Mouse (Mus musculus) layer of hippocampus, adult 9-10 months (tissue): Measurements from ENCODE around the gene 2700049A03Rik.
"Not testable (repeated sequence)": the region's sequence is repeated elsewhere in the genome, so short reads cannot be mapped to it uniquely, and the experiment has no call there.

ENCODE experiments used
- DNase-seq: peaks from one replicate; pipeline ENCODE4 v3.0.0; 2022; ENCODE audit warnings: low spot score

Gene 2700049A03Rik

DNA sequence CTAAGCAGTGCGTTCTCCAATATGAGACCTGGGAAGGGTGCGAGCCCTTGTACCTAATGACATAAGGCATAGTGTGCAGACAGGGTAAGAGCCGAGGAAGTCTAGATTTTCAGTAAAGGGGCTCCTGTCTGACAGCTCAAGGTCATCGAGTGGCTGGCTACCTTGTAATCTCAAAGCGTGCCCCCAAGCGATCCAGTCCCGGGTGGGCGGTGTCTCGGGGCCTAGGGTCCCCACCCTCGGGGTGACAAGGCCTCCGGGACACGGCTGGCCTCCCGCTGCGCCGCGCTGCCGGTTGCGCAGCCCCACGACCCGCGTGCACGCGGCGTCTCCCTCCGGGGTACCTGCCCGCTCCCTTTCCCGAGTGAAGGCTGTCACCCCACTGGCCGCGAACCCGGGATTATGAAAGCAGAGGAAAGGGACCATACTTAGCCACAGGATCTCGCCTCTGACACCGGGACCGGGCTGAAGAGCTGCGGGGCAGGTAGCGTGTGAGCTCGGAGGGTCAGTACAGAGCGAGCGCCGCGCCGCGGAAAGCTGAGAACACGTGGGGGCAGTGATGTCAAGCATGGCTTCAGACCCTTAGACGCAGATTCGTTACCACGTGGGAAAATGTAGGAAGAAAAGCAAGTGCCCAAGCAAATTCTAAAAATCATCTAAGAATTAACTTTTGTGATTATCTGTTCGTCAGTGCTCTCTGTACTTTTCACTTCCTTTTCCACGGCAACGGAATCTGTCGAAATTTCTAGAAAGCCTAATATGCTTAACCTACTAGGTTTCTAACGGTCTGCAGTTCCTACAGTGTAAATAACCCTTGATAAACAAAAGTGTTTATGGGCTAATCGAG is at the start of gene 2700049A03Rik, which contains the start of gene Timm9:
Gene 2700049A03Rik, plus strand, starts transcription at position 719 of the 844 bp plus-strand sequence.
Gene Timm9, minus strand, starts transcription at position 555 of the 844 bp plus-strand sequence.
- DNase-seq = peak; percentile 87

DNA sequence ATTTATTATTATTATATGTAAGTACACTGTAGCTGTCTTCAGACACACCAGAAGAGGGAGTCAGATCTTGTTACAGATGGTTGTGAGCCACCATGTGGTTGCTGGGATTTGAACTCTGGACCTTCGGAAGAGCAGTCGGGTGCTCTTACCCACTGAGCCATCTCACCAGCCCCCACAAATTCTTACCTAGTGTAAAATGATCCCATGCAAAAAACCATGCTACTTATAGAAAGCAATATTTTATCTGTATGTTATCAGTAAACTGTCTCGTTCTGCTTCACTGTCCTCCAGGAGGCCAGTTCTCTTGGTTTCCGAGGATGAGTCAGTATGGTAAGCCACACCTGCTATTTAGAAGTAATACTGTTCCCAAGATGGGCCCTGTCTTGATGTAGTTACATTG is 32.4 kb upstream of the 2700049A03Rik start:
- not testable (repeated sequence) for DNase-seq

DNA sequence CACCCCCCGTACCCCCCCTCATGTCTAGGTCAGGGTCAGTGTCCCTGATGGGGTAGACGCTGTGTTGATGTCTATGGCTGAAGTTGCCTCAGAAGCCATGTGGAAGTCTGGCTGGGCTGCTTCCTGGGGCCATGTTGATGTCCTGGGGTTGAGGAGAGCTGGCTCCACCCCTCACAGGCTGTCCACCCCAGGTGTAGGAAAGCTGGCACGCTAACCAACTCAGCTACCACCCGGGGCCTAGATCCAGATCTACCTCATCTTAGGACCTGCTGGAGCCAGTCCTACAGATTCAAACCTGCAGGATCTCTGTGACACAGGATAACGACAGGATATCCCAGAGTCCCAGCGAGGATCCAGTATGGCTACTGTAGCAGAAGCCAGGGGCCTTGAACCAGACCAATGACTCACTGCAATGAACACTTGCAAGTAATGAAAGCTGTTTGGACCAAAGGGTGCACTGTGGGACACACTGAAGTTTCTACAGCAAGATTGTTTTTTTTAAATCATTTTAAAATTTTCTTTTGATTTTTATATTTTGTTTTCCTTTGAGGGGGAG is 29.4 kb upstream of the 2700049A03Rik start:
- DNase-seq = no peak

DNA sequence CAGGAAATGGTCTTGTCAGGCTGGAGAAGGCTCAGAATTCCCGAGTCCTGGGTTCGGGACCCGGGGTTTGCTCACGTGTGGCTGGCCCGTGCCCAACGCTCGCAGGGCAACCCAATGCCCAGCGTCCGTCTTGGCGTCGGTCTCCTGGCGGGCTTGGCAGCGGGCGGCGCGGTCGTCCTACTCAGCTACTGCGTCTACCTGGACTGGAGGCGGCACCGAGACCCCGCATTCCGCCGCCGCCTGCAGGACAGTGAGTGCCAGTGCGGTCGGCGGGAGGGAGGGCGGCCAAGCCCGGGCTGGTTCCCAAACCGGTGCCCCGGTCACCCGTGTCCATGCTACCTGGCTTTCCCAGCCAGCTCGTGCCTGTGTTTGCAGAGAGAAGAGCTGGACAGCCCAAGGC is 25.3 kb upstream of the 2700049A03Rik start, which contains the start of gene Tomm20l:
Gene Tomm20l, plus strand, starts transcription at position 98 of the 400 bp plus-strand sequence.
- no peak for DNase-seq

DNA sequence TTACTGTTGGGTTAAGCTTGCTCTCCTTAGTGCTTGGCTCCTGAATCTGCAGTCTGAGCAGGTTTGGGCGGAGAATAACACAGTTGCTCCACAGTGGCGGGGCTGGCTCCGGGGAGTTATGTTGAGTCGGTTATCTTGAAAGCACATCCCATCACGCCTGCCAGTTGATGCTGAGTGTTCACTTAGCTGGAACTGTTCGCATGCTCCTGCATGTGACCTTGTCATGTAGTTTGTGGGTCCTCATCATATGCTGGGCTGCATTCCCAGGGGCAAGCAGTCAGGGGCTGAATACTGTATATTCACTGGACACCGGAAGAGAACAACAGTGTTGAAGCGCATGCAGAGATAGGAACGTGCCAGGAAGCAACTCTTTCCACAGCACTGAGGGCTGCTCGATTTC is 23.6 kb upstream of the 2700049A03Rik start:
- DNase-seq = no peak

DNA sequence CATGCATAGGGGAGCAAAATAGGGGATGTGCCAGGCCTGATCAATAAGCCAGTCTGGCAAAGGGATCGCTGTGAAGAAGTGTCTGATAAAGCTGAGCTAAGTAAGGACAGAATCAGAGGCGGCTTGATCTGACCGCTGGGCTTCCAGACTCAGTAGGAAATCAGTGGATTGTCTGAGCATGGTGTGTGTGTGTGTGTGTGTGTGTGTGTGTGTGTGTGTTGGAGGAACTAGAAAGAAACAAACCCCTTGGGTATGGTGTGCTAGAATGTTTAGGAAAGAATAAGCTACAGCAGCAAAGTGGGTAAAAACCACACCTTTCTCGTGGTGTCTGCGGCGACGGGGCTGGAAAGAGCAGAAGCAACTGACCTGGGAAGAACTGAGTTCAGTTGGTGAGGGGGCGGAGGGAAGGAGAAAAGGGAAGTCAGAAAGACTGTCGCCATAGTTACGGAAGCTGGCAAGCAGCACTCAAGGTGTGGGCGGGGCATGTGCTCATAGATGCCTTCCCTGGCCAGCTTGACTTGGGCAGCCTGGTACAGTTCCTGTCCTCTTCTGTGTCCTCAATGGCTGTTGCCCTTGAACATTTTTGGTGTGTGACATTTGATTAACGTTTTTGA is 22.9 kb upstream of the 2700049A03Rik start:
- DNase-seq = peak; percentile 44

DNA sequence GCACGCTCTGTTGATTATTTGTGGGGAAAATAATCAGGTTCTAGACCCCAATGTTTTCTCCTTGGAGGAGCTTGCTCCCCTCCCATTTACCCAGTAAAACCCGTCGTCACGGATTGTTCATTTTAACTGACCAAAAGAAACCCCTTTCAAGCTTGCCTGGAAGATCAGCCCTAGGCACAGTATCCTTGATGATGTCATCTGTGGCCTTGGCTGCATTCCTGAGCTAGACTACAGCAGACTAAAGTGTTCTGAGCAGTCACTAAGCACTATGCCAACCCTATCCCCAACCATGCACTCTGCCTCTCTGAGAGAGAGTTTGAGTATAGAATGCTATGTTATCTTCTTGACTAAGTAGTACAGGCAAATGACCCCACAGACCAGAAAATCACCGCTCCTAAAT is 20.2 kb upstream of the 2700049A03Rik start:
- DNase-seq = no peak

DNA sequence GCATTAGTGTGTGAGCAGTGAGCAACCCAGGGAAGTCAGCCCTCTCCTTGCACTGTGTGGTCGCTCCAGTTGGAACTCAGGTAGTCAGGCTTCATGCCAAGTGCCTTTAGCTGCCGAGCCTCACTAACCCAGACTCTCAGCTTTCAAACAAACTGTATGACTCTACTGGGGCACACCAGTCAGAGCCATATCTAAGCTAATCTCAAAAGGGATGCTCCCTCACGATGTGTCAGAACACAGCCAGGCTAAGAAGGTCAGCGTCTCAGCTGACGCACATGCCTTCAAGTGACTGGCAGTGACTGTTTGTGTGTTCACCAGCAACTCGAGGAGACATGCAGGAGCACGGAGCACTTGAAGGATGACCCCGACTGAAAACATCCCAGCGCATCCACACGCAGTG is 13.9 kb upstream of the 2700049A03Rik start:
- DNase-seq = no peak

DNA sequence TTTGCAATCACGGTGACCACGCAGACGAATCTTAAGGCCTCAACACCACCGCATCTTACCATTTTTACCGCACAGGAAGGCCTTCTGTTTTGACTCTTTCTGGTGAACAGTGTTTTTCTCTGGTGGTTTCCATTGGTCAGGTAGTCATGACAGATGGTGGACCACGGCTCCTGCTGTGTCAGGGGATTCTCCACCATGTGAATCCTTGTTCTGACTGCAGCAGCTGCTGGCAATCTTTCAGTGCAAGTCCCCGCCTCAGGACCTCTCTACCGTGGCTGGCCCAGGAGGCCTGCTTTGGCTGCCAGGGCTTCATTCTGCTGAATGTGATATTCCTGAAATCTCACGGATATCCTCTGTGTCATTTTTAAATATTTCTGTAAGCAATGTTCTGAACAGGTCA is 13.4 kb upstream of the 2700049A03Rik start:
- DNase-seq = no peak

DNA sequence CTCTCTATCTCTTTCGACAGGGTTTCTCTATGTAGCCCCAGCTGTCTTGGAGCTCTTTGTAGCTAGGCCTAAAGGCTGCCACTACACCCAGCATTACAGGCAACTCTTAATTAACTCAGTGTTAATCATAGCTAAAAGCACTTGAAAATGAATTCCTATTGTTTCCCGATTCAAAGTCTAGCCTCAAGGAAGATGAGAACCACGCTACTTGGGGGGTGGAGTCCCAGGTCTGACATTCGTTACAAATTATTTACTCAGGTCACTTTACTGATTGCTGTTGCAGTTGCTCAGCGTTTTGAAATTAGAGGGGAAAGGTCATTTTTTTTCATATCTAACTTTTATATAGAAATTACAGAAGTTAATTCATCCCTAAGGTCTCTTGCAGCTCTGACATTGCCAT is 1.1 kb upstream of the 2700049A03Rik start:
- no peak for DNase-seq

DNA sequence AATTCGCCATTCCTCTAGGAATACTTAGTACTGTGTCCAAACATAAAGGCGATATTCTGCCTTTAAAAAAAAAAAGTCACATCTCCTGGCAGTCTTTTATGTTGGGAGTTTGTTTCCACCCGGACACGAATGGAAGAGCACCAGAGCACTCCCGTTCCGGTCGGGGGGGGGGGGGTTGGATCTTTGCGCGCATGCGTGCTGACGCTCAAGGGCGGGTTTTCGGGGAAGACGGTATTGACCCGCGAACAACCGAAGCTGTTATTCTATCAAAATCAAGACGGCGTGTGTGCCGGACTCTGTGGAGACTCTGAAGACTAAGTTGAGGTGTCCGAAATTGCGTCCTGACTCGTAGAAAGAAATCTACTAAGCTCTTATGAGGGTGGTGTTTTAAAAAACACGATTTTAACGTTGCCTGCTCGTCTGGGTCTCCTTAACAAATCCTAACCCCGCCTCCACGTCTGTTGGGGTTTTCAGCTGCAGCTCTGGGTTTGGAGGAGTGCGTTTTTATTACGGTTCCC is 385 bp downstream of the 2700049A03Rik start:
- DNase-seq = peak; percentile 52

DNA sequence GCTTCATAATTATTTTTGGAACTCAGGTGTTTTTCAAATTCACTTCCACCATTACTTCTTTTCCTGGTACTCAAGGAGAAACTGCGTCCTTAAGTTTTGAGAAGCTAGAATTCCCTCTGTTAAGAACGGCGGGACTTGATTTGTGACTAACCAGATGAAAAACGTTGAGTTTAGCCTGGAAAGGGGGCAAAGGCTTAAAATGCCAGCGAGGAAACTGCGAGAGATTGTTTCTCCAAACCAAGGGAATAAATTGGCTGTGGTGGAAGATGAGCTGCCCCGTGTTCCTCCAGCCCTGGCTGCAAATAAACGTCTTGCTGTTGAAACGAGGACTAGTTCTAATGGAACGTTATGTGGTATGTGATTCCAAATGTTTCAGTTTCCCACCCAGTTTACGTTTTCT is 1.0 kb downstream of the 2700049A03Rik start:
- DNase-seq = no peak

DNA sequence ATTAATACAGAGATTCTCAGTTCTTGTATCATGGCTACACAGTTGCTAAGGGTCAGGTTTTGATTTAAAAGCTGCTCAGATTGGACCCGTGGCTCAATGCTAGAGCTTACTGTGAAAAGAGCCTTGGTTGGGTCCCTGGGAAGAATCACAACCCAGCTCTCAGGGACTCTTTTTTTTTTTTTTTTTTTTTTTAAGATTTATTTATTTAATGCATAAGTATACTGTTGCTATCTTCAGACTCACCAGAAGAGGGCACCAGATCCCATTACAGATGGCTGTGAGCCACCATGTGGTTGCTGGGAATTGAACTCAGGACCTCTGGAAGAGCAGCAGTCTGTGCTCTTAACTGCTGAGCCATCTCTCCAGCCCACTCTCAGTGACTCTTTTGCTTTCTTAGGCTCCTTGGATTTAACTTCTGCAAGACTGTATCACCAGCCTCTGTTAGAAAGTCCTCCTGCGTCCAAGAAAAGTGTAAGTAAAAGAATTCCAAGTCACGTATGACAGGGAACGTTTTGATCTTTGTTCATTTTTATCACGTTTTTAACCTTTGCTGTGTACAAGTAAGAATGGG is 2.7 kb downstream of the 2700049A03Rik start:
- DNase-seq = no peak

DNA sequence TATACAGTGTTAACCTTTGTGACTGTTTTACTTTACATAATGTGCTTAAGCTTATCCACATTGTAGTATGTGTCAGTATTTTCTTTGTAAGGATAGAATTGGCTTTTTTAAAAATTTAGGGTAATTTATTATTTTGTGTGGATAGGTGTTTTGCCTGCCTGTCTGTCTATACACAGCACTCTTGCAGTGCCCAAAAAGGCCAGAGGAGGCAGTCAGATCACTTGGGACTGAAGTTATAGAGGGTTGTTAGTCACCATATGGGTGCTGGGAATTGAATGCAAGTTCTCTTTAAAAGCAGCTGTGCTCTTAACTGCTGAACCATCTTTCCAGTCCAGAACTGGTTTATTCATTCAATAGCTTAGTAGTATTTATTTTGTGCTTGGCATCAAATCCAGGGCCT is 4.5 kb downstream of the 2700049A03Rik start:
- DNase-seq = no peak

DNA sequence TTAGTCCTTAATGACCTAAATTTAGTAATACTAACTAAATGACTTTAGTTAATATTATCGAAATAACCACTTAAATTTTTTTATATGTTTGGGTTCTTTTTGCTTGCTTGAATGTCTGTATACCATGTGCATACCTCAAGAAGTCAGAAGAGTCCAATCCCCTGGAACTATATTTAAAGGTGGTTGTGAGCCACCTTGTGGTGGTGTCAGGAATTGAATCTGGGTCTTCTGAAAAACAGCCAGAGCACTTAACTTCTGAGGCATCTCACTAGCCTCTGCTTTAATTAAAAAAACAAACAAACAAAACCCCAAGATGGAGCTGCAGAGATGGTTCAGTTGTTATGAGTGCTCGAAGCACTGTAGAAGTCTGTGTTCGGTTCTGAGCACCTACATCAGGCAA is 11.0 kb downstream of the 2700049A03Rik start:
- DNase-seq = peak; percentile 44

DNA sequence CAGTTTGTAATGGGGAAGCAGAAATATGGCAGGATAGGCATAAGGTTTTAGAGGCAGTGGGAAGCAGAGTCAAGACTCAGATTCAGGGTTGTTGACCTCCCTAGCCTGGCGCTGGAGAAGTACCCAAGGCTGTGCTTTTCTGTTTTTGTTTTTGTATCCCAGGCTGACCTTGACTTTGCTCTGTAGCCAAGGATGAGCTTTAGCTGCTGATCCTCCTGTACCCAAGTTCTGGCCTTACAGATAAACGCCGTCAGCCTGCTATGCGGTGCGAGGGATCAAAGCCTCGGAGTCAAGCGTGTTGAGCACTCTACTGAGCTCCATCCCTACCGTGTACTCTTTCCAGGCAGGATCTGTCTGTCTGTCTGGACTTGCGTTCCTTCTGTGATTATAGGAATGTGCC is 12.2 kb downstream of the 2700049A03Rik start:
- DNase-seq = no peak

DNA sequence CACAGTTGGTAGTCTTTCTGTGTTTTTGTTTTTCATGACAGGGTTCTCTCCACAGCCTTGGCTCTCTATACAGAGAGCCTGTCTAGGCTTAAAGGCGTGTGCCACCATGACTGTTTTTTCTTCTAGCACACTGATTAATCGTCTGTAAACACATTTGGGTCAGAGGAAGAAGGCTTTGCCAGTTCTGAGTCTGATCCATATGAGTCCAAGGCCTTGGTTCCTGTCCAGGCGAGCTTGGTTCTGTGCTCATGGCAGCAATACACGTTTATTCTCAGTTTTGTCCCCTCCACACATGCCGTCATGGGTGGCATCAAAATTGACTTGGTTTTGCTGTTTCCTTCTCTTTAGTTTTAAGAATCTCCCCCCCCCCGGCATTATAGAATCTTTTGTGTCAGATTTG is 12.8 kb downstream of the 2700049A03Rik start:
- DNase-seq = no peak

DNA sequence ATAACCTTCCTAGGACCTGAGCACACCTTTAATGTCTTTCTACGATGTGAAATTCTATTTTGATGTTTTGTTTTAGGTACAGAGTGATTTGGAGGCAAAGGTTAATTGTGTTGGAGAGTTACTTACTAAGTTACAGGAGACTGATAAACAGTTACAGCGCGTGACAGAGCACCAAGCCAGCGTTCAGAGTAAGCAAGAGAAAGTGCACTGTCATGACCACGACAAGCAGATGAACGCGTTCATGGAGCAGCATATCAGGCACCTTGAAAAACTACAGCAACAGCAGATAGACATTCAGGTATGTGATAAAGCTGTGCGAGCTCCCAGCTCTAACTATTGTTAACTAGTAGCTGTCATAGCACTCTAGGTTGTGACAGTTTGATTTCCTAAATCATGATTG is 13.5 kb downstream of the 2700049A03Rik start:
- no peak for DNase-seq

DNA sequence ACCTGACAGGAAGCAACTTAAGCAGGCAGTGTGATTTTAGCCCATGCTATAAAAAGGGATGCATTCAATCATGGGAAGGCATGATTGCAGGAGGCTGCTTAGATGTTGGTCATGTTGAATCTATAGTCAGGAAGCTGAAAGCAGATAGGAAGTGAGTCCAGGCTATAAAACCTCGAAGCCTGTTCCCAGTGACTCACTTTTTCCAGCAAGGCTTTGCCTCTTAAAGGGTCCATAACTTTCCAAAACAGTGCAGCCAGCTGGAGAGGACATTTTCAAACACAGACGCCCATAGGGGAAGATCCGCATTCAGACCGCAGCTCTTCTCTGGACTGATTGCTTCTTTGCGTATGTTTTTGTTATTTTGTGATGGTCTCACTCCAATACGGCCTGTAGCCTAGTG is 18.3 kb downstream of the 2700049A03Rik start:
- DNase-seq = no peak

DNA sequence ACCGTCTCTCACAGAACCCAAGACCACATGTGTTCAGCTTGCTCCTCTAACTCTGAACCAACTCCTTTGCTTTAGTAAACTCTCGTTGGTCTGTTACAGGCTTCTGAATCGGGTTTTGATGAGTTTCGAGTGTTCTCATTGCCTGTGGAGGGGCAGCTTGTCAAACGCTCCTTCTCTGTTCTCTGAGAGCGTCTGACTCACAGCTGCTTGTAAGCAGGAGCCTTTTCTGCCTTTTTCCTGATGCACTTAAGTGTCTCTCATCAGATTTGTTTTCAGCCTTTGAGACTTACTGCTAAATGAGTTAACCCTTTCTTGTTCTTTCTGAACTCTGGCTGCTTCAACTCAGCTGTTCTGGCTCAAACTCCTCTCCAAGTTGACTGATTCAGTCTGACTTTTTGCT is 21.3 kb downstream of the 2700049A03Rik start:
- DNase-seq = no peak

DNA sequence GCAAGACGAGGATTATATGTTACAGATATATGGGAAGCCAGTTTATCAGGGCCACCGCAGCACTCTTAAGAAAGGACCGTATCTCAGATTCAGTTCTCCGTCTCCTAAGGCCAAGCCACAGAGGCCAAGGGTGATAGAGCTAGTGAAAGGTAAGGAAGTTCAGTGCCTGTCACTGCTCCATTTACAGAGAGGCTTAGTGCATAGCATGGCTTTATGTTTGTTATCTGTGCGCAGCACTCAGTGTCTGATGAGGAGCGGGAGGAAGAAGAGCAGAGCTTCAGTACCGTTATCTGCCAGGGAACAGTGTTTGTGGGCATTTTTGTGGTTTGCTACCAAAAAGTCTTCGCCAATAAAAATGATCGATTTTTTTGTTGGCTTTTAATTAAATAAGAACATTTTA is 27.8 kb downstream of the 2700049A03Rik start:
- no peak for DNase-seq

DNA sequence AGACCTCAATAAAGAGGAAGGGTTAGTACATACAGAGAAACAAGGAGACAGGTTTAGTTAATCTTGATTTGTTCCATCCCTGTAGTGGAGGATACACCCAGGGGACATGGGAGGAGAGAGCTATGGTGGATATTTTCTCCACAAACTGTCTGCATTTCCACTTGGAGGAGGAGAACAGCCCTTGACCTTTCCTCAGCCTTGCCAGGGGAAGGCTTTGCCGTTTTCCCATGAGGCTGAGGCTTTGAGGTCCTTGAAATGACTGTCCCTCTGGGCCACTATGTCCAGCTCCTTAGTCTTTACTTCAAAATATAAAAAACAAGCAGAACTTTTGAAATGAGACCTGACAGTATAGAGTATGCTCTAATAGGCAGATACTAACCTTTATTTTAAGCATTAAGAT is 33.3 kb downstream of the 2700049A03Rik start:
- DNase-seq = no peak

DNA sequence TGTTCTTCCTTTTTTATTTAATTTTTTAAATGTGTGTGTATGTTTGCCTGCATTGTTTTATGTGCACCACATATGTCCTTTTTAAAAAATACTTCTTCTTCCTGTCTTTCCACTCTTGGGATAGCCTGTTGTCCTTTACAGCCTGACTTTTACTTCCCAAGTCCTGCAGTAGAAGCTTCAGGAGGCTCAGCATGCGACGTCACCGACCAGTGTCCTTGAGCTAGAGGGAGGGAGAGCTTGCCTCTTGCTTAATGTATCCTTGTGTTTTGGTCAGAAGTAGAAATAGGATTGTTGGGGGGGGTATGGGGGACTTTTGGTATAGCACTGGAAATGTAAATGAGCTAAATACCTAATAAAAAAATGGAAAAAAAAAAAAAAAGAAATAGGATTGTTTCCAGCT is 47.1 kb downstream of the 2700049A03Rik start:
- DNase-seq = no peak
